Mouse (Mus musculus) intestine, postnatal 0 days (tissue): ENCODE data around the gene Aipl1. TPM values are rescaled to one million over a fixed set of nuclear protein-coding genes. Genes with fewer than 3 reads are reported as not detected.

Experiments used
- ATAC-seq: fragments of 200-750 bp; cut with Nextera tagmentation; 2 replicates; pipeline ENCODE4 v1.8.0; 2017; ENCODE audit warnings: mild to moderate bottlenecking, moderate TSS enrichment, moderate library complexity
- H3K27ac ChIP-seq: fragments of 300-500 bp; sonication (generic); 2 replicates; pipeline ENCODE4 v1.5.1; 2014; ENCODE audit warnings: mild to moderate bottlenecking, low read depth, low read length, moderate library complexity
- H3K27me3 ChIP-seq: fragments of 300-500 bp; sonication (generic); replicated peaks from 2 replicates; pipeline ENCODE4 v1.6.1; 2014; ENCODE audit warnings: low read length, mixed read lengths; ENCODE audit not compliant: control insufficient read depth, insufficient read depth
- H3K36me3 ChIP-seq: fragments of 300-500 bp; sonication (generic); 2 replicates; pipeline ENCODE4 v1.6.1; 2014; ENCODE audit warnings: mild to moderate bottlenecking, moderate library complexity; ENCODE audit not compliant: control insufficient read depth, insufficient read depth
- H3K4me1 ChIP-seq: fragments of 300-500 bp; sonication (generic); replicated peaks from 2 replicates; pipeline ENCODE4 v1.6.1; 2014; ENCODE audit warnings: antibody characterized with exemption, low read length, mixed read lengths; ENCODE audit not compliant: control insufficient read depth, insufficient read depth
- H3K4me2 ChIP-seq: fragments of 300-500 bp; sonication (generic); replicated peaks from 2 replicates; pipeline ENCODE4 v1.6.1; 2014; ENCODE audit warnings: low read depth, mild to moderate bottlenecking, moderate library complexity
- H3K4me3 ChIP-seq: fragments of 300-500 bp; sonication (generic); 2 replicates; pipeline ENCODE4 v1.5.1; 2014; ENCODE audit warnings: low read depth, low read length
- H3K9ac ChIP-seq: fragments of 300-500 bp; sonication (generic); 2 replicates; pipeline ENCODE4 v1.6.1; 2014; ENCODE audit warnings: mild to moderate bottlenecking, low read depth, low read length
- H3K9me3 ChIP-seq: fragments of 300-500 bp; sonication (generic); 2 replicates; pipeline ENCODE4 v1.6.1; 2016; ENCODE audit warnings: mixed run types; ENCODE audit not compliant: control insufficient read depth
- CTCF ChIP-seq: sonication (generic); IDR thresholded peaks from 2 replicates; pipeline ENCODE4 v1.5.1; 2016; ENCODE audit warnings: low read depth, mild to moderate bottlenecking, control low read depth, antibody characterized with exemption, moderate library complexity
- WGBS: fragments of 180-500 bp; shearing (Covaris S2); extraction: QIAGEN DNeasy Blood & Tissue Kit; methylation state at CpG from one replicate; pipeline ENCODE4 v1.1.7; 2014; 5-methylcytosine and 5-hydroxymethylcytosine counted together
- polyA plus RNA-seq: library from polyadenylated mRNA; unstranded; fragments of >200 nt; fragmentation: Nextera tagmentation; extraction: Ambion mirVana; gene quantifications from 2 replicates; pipeline ENCODE4 v1.2.1, GENCODE M21; 2015

Aipl1 gene
- polyA plus RNA-seq, 1 experiment from 2014 or later = 0.10 TPM

GRCm38 (mm10) chr11:72042631-72043030 is 5.3 kb upstream of the Aipl1 start:
- peak overlapping the region; percentile 22; the same call in 1 of the 2 replicates for H3K9ac ChIP-seq
- no peak overlapping the region for H3K27ac ChIP-seq
- no peaks in the 10 kb centered on the region for H3K36me3 ChIP-seq
- peaks cover 4% of the 10 kb centered on the region; the same call in 1 of the 2 replicates for H3K27me3 ChIP-seq
- H3K9me3 ChIP-seq = no peaks in the 10 kb centered on the region
- H3K4me2 ChIP-seq = peak overlapping the region; percentile 91
- ATAC-seq = 0 out of 2 replicates have a peak, but pooled peaks have one; percentile 12
- peak overlapping the region; percentile 61 for H3K4me3 ChIP-seq
- TF ChIP-seq CTCF = no peak
- whole genome bisulfite sequencing = 1% methylated on average over 14 of the region's 14 CpGs
- H3K4me1 ChIP-seq = peaks cover 9% of the 10 kb centered on the region; the same call in 1 of the 2 replicates

DNA sequence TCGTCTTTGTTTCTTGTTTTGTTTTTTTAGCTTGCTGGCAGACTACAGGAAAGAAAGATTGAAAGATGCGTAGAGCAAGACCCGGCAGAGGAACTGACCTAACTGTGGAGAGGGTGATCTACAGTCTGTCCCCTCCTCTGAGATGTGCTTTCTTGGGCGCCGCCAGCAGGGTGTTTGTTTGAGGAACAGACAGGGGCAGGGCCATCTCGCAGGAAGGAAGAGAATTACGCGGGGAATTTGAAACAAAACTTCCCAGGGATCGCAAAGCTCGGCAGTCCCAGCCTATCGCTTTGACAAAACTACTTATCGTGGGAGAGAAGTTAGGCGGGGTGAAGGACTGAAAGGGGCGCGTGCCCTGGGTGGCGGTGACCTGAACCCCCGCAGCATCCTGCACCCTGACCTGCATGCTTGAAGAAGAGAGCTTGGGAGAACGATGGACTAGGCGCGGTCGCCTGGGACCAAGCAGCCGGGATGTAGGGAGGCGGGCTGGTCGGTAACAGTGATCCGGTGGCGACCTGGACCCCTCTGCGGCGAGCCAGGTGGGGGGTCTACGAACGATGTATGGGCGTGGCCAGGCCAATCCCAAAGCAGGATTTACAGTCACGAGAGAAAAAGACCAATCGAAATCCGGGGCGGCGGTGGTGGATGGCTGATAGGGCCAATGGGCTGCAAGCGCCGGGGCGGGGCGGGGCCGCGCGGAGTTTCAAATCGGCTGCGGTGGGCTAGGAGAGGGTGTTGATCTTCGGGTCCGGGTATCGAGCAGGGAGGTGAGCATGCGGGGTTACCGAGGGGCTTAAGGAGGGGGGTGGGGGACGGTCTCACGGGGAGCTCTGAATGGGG is 4.7 kb upstream of the Aipl1 start, which contains the start of gene Pimreg:
TSS of gene Pimreg (plus strand) at position 265 of the 840 bp plus-strand sequence.
- peak; percentile 46 for TF ChIP-seq CTCF
- Histone ChIP-seq H3K27me3 (peaks cover 4% of the 10 kb centered on the region; the same call in 1 of the 2 replicates), H3K4me1 (peaks cover 9% of the 10 kb centered on the region; the same call in 1 of the 2 replicates), H3K4me3 (peak within 1 kb of the TSS; percentile 61), H3K4me2 (peak within 1 kb of the TSS; percentile 91), H3K9ac (peak within 1 kb of the TSS; percentile 37; the same call in 1 of the 2 replicates), H3K9me3 (no peaks in the 10 kb centered on the region), H3K36me3 (no peaks in the 10 kb centered on the region), H3K27ac (no peak within 1 kb of the TSS)
- peak; percentile 74 for ATAC-seq
- under 1% methylated on average over 51 of the region's 52 CpGs for WGBS

DNA sequence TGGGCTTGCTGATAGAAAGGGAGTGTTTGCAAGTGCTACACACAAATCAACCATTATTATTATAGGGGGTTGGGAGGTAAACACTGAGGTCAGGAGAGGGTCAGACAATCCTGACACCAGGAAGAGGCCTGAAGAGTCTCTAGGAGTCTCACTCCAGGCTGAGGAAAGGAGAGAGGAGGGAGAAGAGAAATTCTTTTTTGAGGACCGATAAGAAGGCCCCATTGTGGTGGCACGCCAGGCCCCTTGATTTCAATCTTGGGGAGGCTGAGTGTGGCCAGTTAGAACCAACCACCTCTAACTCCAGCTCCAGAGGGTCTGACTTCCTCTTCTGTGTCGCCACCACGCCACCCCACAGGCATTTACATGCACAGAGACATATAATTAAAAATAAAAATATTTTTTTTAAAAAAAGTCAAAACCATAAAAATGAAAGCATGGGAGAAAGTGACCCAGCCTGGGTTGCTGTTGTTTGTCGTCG is 4.0 kb upstream of the Aipl1 start:
- Histone ChIP-seq H3K9ac (peak overlapping the region; percentile 37; the same call in 1 of the 2 replicates), H3K9me3 (no peaks in the 10 kb centered on the region), H3K4me2 (peak overlapping the region; percentile 91), H3K4me1 (peaks cover 9% of the 10 kb centered on the region; the same call in 1 of the 2 replicates), H3K27ac (no peak overlapping the region), H3K4me3 (peak overlapping the region; percentile 61), H3K36me3 (no peaks in the 10 kb centered on the region), H3K27me3 (peaks cover 4% of the 10 kb centered on the region; the same call in 1 of the 2 replicates)
- 21% methylated on average over 6 of the region's 6 CpGs for WGBS
- TF ChIP-seq CTCF = no peak
- ATAC-seq = no peak

DNA sequence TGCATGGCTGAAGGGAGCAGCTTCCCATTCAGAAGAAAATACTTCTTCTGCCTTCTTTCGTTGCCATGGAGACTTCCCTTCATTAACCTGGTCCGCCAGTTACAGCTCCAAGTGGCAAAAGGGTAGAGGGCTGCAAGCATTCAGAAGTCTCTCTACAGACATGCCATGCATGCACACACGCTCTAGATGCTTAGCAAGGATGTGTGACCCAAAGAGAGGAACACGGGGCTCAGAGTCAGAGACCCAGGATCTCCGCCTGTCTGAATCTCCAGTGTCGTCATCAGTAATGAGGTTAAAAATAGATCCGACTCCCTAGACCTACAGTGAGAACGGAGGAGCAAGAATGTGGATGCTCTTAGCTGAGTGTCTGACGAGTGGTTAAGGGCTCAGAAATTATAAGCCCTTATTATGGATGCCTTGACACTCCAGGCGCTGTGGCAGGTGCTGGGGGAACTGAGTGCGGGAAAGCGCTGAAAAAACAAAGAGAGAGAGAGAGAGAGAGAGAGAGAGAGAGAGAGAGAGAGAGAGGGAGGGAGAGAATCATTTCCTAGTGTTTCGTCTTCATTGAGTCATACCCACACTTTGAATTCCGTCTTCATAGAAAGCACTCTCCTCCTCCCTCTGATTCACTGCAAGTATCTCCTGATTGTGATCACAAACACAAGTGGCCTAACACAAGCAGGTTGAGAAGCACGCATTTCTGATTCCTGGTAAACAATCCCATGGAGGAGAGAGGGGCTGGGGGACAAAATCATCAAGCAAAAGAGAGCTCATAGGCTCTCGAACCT is 2.5 kb upstream of the Aipl1 start:
- 40% methylated on average over 16 of the region's 16 CpGs for WGBS
- Histone ChIP-seq H3K9me3 (no peaks in the 10 kb centered on the region), H3K36me3 (no peaks in the 10 kb centered on the region), H3K27ac (no peak overlapping the region), H3K27me3 (peaks cover 4% of the 10 kb centered on the region; the same call in 1 of the 2 replicates), H3K4me3 (no peak overlapping the region), H3K4me1 (peaks cover 9% of the 10 kb centered on the region; the same call in 1 of the 2 replicates), H3K4me2 (no peak overlapping the region), H3K9ac (no peak overlapping the region)
- ATAC-seq = no peak
- no peak for TF ChIP-seq CTCF

GRCm38 (mm10) chr11:72037996-72038395 is 687 bp upstream of the Aipl1 start:
- Histone ChIP-seq H3K9me3 (no peaks in the 10 kb centered on the region), H3K4me3 (no peak overlapping the region)

DNA sequence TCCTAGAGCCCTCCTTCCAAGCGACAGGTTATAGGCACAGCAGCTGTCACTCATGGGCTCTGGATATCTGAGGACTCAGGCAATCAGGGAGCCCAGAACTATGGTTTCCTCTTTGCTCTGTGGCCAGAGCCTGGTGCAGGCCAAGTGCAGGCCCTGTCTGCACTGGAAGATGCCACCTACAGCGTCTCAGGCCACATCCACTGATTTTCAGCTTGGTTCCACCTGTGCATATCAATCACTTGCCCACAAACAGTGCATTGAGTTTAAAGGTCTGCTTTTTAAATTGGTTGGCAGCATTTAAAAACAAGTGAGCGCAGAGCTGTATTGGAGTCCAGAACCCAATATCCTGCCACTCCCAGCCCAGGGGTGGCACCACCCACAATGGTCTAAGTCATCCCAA is 4.7 kb downstream of the Aipl1 start:
- no peaks in the 10 kb centered on the region for H3K36me3 ChIP-seq
- no peak overlapping the region for H3K9ac ChIP-seq
- no peak overlapping the region for H3K4me2 ChIP-seq
- no peaks in the 10 kb centered on the region for H3K4me1 ChIP-seq
- TF ChIP-seq CTCF = no peak
- 87% methylated on average over 3 of the region's 3 CpGs for WGBS
- no peak overlapping the region for H3K27ac ChIP-seq
- no peak for ATAC-seq
- no peaks in the 10 kb centered on the region; the same call in 1 of the 2 replicates for H3K27me3 ChIP-seq
- no peaks in the 10 kb centered on the region for H3K9me3 ChIP-seq
- no peak overlapping the region for H3K4me3 ChIP-seq

More at GRCm38 (mm10) chr11:72037996-72038395, 687 bp upstream of the Aipl1 start:
- no peak for ATAC-seq
- Histone ChIP-seq H3K4me2 (no peak overlapping the region), H3K27me3 (peaks cover 4% of the 10 kb centered on the region; the same call in 1 of the 2 replicates), H3K9ac (no peak overlapping the region), H3K4me1 (peaks cover 5% of the 10 kb centered on the region; the same call in 1 of the 2 replicates), H3K36me3 (no peaks in the 10 kb centered on the region), H3K27ac (no peak overlapping the region)
- peak; percentile 87 for TF ChIP-seq CTCF
- WGBS = 2% methylated on average over 4 of the region's 4 CpGs
